ENCODE assay signal across 11 mouse cellular contexts in genomic region chr7:145056320-145056719, GRCm38 (mm10).
A peak's percentile ranks its signal among the peaks of the same experiment; 100 is the strongest.
DNase-seq lines count a peak whose midpoint lies in the region; ATAC-seq lines count a peak whose summit lies in the region.
"Had no signal": no experiment of that assay in that cellular context is flagged by ENCODE, and none has a peak within 500 bp of the region (broad histone marks: within the 10 kb centered on the region; RNA-seq: fewer than 3 reads in every experiment).

No protein-coding gene starts in this region.

- DNase-seq in lung, adult 18-20 months, result peak; percentile 86 to 90
- DNase-seq in lung, postnatal 14 days, result no peak
- peak; percentile 8 for DNase-seq in brain, adult 2 months (ENCODE audit: low read depth, low spot score)
- peak; percentile 72 for DNase-seq in lung, postnatal 25 days (ENCODE audit: low spot score)
- no peak for DNase-seq in frontal cortex, adult 2 months (ENCODE audit: extremely low spot score in 1 of 2, low spot score in 1 of 2)
- no peak for DNase-seq in thymus, postnatal 4 days
- no peak for DNase-seq in frontal cortex, postnatal 14 days (ENCODE audit: low spot score in 2 of 2)
- DNase-seq: adrenal gland, postnatal 14 days; gastrocnemius, postnatal 25 days had no signal

- H3K36me3 ChIP-seq in kidney, embryonic 16.5 days (ENCODE audit: insufficient read depth, low read length), result no peaks in the 10 kb centered on the region

- no peaks in the 10 kb centered on the region for H3K27me3 ChIP-seq in kidney, embryonic 16.5 days (ENCODE audit: insufficient read depth, low read length)

- peaks cover 7% of the 10 kb centered on the region for H3K4me1 ChIP-seq in kidney, embryonic 16.5 days (ENCODE audit: insufficient read depth, low read length)

- no peak overlapping the region for H3K4me3 ChIP-seq in kidney, embryonic 16.5 days (ENCODE audit: low read length)
- H3K4me3 ChIP-seq: megakaryocyte, embryonic 14.5 days had no signal

- H3K27ac ChIP-seq in kidney, embryonic 16.5 days (ENCODE audit: low read length), result no peak overlapping the region

- no peak overlapping the region for H3K9ac ChIP-seq in kidney, embryonic 16.5 days (replicated peaks; ENCODE audit: low read length)

- WGBS in kidney, embryonic 16.5 days, result 30% methylated on average over 7 of the region's 7 CpGs

- peak; percentile 77 for ATAC-seq in kidney, embryonic 16.5 days (ENCODE audit: low FRiP score, low TSS enrichment)

- H3K4me2 ChIP-seq in kidney, embryonic 16.5 days (replicated peaks; ENCODE audit: low read depth, low read length), result no peak overlapping the region

- peaks cover 6% of the 10 kb centered on the region for H3K9me3 ChIP-seq in kidney, embryonic 16.5 days (ENCODE audit: low read length)

Comparison
In these comparisons a context has a peak if more than half of its experiments do, and no peak if none do; other contexts are left out.
1. DNase-seq: peak in lung, adult 18-20 months (2 of 2), brain, adult 2 months (single experiment) and lung, postnatal 25 days (single experiment); none in lung, postnatal 14 days (single experiment), frontal cortex, adult 2 months (0 of 2), thymus, postnatal 4 days (single experiment) and frontal cortex, postnatal 14 days (0 of 2).